Mouse (Mus musculus): ENCODE results near the gene Ehd2. TPM values are rescaled to one million over a fixed set of nuclear protein-coding genes. Genes with fewer than 3 reads are reported as not detected.

Ehd2 gene
- polyA plus RNA-seq, 1 experiment from 2014 or later = 76.3 TPM

GRCm38 (mm10) chr7:15954436-15954835 is 12.9 kb downstream of the Ehd2 start:
- H3K36me3 ChIP-seq (ENCODE audit: control insufficient read depth, insufficient read depth, low read length) = peaks cover 32% of the 10 kb centered on the region
- WGBS = 85% methylated on average over 7 of the region's 7 CpGs
- H3K4me1 ChIP-seq (ENCODE audit: control insufficient read depth, insufficient read depth, low read length) = 0 out of 2 replicates have a peak, but pooled peaks cover 4% of the 10 kb centered on the region
- 0 out of 2 replicates have a peak, but pooled peaks have one; percentile 8 for ATAC-seq (ENCODE audit: insufficient read depth, low FRiP score)
- H3K9me3 ChIP-seq (replicated peaks; ENCODE audit: control insufficient read depth, low read length) = peaks cover 3% of the 10 kb centered on the region; the same call in 1 of the 2 replicates
- H3K9ac ChIP-seq (ENCODE audit: low read length) = no peak overlapping the region
- H3K27me3 ChIP-seq (ENCODE audit: control insufficient read depth, insufficient read depth, low read length) = no peaks in the 10 kb centered on the region
- no peak overlapping the region for H3K4me3 ChIP-seq (replicated peaks; ENCODE audit: low read length)
- no peak overlapping the region for H3K27ac ChIP-seq (ENCODE audit: low read length)
- H3K4me2 ChIP-seq (ENCODE audit: low read depth, low read length) = no peak overlapping the region

GRCm38 (mm10) chr7:15953307-15954074 is 13.9 kb downstream of the Ehd2 start:
- H3K4me2 ChIP-seq (ENCODE audit: low read depth, low read length) = no peak overlapping the region
- H3K4me1 ChIP-seq (ENCODE audit: control insufficient read depth, insufficient read depth, low read length) = peaks cover 9% of the 10 kb centered on the region; the same call in 1 of the 2 replicates
- 87% methylated on average over 13 of the region's 13 CpGs for WGBS
- no peak overlapping the region for H3K9ac ChIP-seq (ENCODE audit: low read length)
- H3K36me3 ChIP-seq (ENCODE audit: control insufficient read depth, insufficient read depth, low read length) = peaks cover 35% of the 10 kb centered on the region
- H3K9me3 ChIP-seq (replicated peaks; ENCODE audit: control insufficient read depth, low read length) = peaks cover 3% of the 10 kb centered on the region; the same call in 1 of the 2 replicates
- no peak overlapping the region for H3K4me3 ChIP-seq (replicated peaks; ENCODE audit: low read length)
- H3K27me3 ChIP-seq (ENCODE audit: control insufficient read depth, insufficient read depth, low read length) = no peaks in the 10 kb centered on the region
- no peak overlapping the region for H3K27ac ChIP-seq (ENCODE audit: low read length)
- ATAC-seq (ENCODE audit: insufficient read depth, low FRiP score) = no peak

GRCm38 (mm10) chr7:15952416-15952815 is 15.0 kb downstream of the Ehd2 start:
- H3K9me3 ChIP-seq (replicated peaks; ENCODE audit: control insufficient read depth, low read length) = peaks cover 3% of the 10 kb centered on the region; the same call in 1 of the 2 replicates
- 62% methylated on average over 3 of the region's 3 CpGs for WGBS
- H3K4me2 ChIP-seq (ENCODE audit: low read depth, low read length) = no peak overlapping the region
- ATAC-seq (ENCODE audit: insufficient read depth, low FRiP score) = no peak
- H3K27me3 ChIP-seq (ENCODE audit: control insufficient read depth, insufficient read depth, low read length) = no peaks in the 10 kb centered on the region
- no peak overlapping the region for H3K9ac ChIP-seq (ENCODE audit: low read length)
- no peak overlapping the region for H3K27ac ChIP-seq (ENCODE audit: low read length)
- no peak overlapping the region for H3K4me3 ChIP-seq (replicated peaks; ENCODE audit: low read length)
- H3K4me1 ChIP-seq (ENCODE audit: control insufficient read depth, insufficient read depth, low read length) = peaks cover 13% of the 10 kb centered on the region
- peaks cover 32% of the 10 kb centered on the region for H3K36me3 ChIP-seq (ENCODE audit: control insufficient read depth, insufficient read depth, low read length)

GRCm38 (mm10) chr7:15950008-15950407 is 17.4 kb downstream of the Ehd2 start:
- peaks cover 22% of the 10 kb centered on the region for H3K36me3 ChIP-seq (ENCODE audit: control insufficient read depth, insufficient read depth, low read length)
- no peak overlapping the region for H3K27ac ChIP-seq (ENCODE audit: low read length)
- no peak overlapping the region for H3K4me3 ChIP-seq (replicated peaks; ENCODE audit: low read length)
- H3K27me3 ChIP-seq (ENCODE audit: control insufficient read depth, insufficient read depth, low read length) = no peaks in the 10 kb centered on the region
- H3K9me3 ChIP-seq (replicated peaks; ENCODE audit: control insufficient read depth, low read length) = peaks cover 3% of the 10 kb centered on the region; the same call in 1 of the 2 replicates
- H3K9ac ChIP-seq (ENCODE audit: low read length) = no peak overlapping the region
- no peak overlapping the region for H3K4me2 ChIP-seq (ENCODE audit: low read depth, low read length)
- WGBS = 83% methylated on average over 15 of the region's 15 CpGs
- peaks cover 11% of the 10 kb centered on the region for H3K4me1 ChIP-seq (ENCODE audit: control insufficient read depth, insufficient read depth, low read length)
- ATAC-seq (ENCODE audit: insufficient read depth, low FRiP score) = no peak

GRCm38 (mm10) chr7:15949216-15949790 is 18.1 kb downstream of the Ehd2 start:
- Histone ChIP-seq H3K9ac (ENCODE audit: low read length) (peak overlapping the region; percentile 14), H3K4me2 (ENCODE audit: low read depth, low read length) (peak overlapping the region; percentile 56), H3K36me3 (ENCODE audit: control insufficient read depth, insufficient read depth, low read length) (peaks cover 20% of the 10 kb centered on the region), H3K27ac (ENCODE audit: low read length) (peak overlapping the region; percentile 59), H3K4me1 (ENCODE audit: control insufficient read depth, insufficient read depth, low read length) (peaks cover 18% of the 10 kb centered on the region), H3K9me3 (replicated peaks; ENCODE audit: control insufficient read depth, low read length) (peaks cover 3% of the 10 kb centered on the region; the same call in 1 of the 2 replicates), H3K27me3 (ENCODE audit: control insufficient read depth, insufficient read depth, low read length) (no peaks in the 10 kb centered on the region), H3K4me3 (replicated peaks; ENCODE audit: low read length) (no peak overlapping the region)
- 80% methylated on average over 7 of the region's 7 CpGs for WGBS
- ATAC-seq (ENCODE audit: insufficient read depth, low FRiP score) = no peak

GRCm38 (mm10) chr7:15948381-15948941 is 18.9 kb downstream of the Ehd2 start:
- peak; percentile 80 for ATAC-seq (ENCODE audit: insufficient read depth, low FRiP score)
- Histone ChIP-seq H3K27ac (ENCODE audit: low read length) (peak overlapping the region; percentile 59), H3K9ac (ENCODE audit: low read length) (peak overlapping the region; percentile 14), H3K27me3 (ENCODE audit: control insufficient read depth, insufficient read depth, low read length) (no peaks in the 10 kb centered on the region), H3K4me2 (ENCODE audit: low read depth, low read length) (peak overlapping the region; percentile 56), H3K4me3 (replicated peaks; ENCODE audit: low read length) (peak overlapping the region; percentile 32), H3K36me3 (ENCODE audit: control insufficient read depth, insufficient read depth, low read length) (peaks cover 12% of the 10 kb centered on the region), H3K9me3 (replicated peaks; ENCODE audit: control insufficient read depth, low read length) (peaks cover 3% of the 10 kb centered on the region; the same call in 1 of the 2 replicates), H3K4me1 (ENCODE audit: control insufficient read depth, insufficient read depth, low read length) (peaks cover 22% of the 10 kb centered on the region)
- WGBS = 2% methylated on average over 23 of the region's 23 CpGs

GRCm38 (mm10) chr7:15947653-15948260 is 19.6 kb downstream of the Ehd2 start:
- H3K9ac ChIP-seq (ENCODE audit: low read length) = peak overlapping the region; percentile 14
- no peaks in the 10 kb centered on the region for H3K27me3 ChIP-seq (ENCODE audit: control insufficient read depth, insufficient read depth, low read length)
- no peak overlapping the region for H3K4me3 ChIP-seq (replicated peaks; ENCODE audit: low read length)
- H3K4me2 ChIP-seq (ENCODE audit: low read depth, low read length) = peak overlapping the region; percentile 56
- no peaks in the 10 kb centered on the region for H3K9me3 ChIP-seq (replicated peaks; ENCODE audit: control insufficient read depth, low read length)
- H3K27ac ChIP-seq (ENCODE audit: low read length) = peak overlapping the region; percentile 59
- 44% methylated on average over 4 of the region's 4 CpGs for WGBS
- no peak for ATAC-seq (ENCODE audit: insufficient read depth, low FRiP score)
- H3K4me1 ChIP-seq (ENCODE audit: control insufficient read depth, insufficient read depth, low read length) = peaks cover 22% of the 10 kb centered on the region
- H3K36me3 ChIP-seq (ENCODE audit: control insufficient read depth, insufficient read depth, low read length) = peaks cover 9% of the 10 kb centered on the region

- H3K4me1 ChIP-seq (ENCODE audit: control insufficient read depth, insufficient read depth, low read length) = peaks cover 22% of the 10 kb centered on the region
Observed at GRCm38 (mm10) chr7:15945721-15946536, 21.4 kb downstream of the Ehd2 start, which contains the start of gene Nop53. Nop53 (minus strand) TSS chr7:15946074.

More at GRCm38 (mm10) chr7:15945721-15946536, 21.4 kb downstream of the Ehd2 start, which contains the start of gene Nop53:
- no peaks in the 10 kb centered on the region for H3K27me3 ChIP-seq (ENCODE audit: control insufficient read depth, insufficient read depth, low read length)
- no peaks in the 10 kb centered on the region for H3K9me3 ChIP-seq (replicated peaks; ENCODE audit: control insufficient read depth, low read length)
- peak within 1 kb of the TSS; percentile 94 for H3K4me2 ChIP-seq (ENCODE audit: low read depth, low read length)
- peak within 1 kb of the TSS; percentile 97 for H3K27ac ChIP-seq (ENCODE audit: low read length)
- H3K36me3 ChIP-seq (ENCODE audit: control insufficient read depth, insufficient read depth, low read length) = peaks cover 19% of the 10 kb centered on the region
- 2% methylated on average over 59 of the region's 59 CpGs for WGBS
- ATAC-seq (ENCODE audit: insufficient read depth, low FRiP score) = peak; percentile 88
- H3K4me3 ChIP-seq (replicated peaks; ENCODE audit: low read length) = peak within 1 kb of the TSS; percentile 79
- H3K9ac ChIP-seq (ENCODE audit: low read length) = peak within 1 kb of the TSS; percentile 90

All from stomach, embryonic 16.5 days (tissue).